Mouse (Mus musculus) bone marrow, adult 2 months (tissue): ENCODE data around the gene Tmem267. TPM values are rescaled to one million over a fixed set of nuclear protein-coding genes. Genes with fewer than 3 reads are reported as not detected.
"Not testable (repeated sequence)": the region's sequence is repeated elsewhere in the genome, so short reads cannot be mapped to it uniquely, and the experiment has no call there.

Source experiments
- H3K27ac ChIP-seq: fragments of 200-500 bp; 2 replicates; pipeline ENCODE4 v1.5.1; 2012; ENCODE audit warnings: low read depth, mild to moderate bottlenecking, control low read depth, inconsistent platforms, low read length; ENCODE audit not compliant: control insufficient read depth, poor library complexity, insufficient read depth
- H3K4me1 ChIP-seq: fragments of 200-500 bp; 2 replicates; pipeline ENCODE4 v1.6.1; 2011; ENCODE audit warnings: low read length; ENCODE audit not compliant: control insufficient read depth, insufficient read depth
- H3K4me3 ChIP-seq: fragments of 200-500 bp; replicated peaks from 2 replicates; pipeline ENCODE3; 2011; ENCODE audit warnings: mild to moderate bottlenecking, low read depth, low read length, control low read depth; ENCODE audit not compliant: control insufficient read depth
- CTCF ChIP-seq: fragments of 200-500 bp; IDR thresholded peaks from 2 replicates; pipeline ENCODE4 v1.5.1; 2011; ENCODE audit warnings: low read length, control low read depth; ENCODE audit not compliant: control insufficient read depth, insufficient read depth
- POLR2A ChIP-seq: fragments of 200-500 bp; IDR thresholded peaks from 2 replicates; pipeline ENCODE4 v1.6.1; 2011; ENCODE audit warnings: low read depth, mild to moderate bottlenecking, control low read depth, low read length, borderline replicate concordance; ENCODE audit not compliant: control insufficient read depth
- WGBS: fragments of 180-500 bp; shearing (Covaris S2); methylation state at CpG from one replicate; pipeline ENCODE4 v1.1.7; 2018; 5-methylcytosine and 5-hydroxymethylcytosine counted together
- polyA plus RNA-seq: library from polyadenylated mRNA; stranded (reverse); fragments of >200 nt; gene quantifications from 2 replicates; pipeline ENCODE4 v1.2.4, GENCODE M21; 2011; ENCODE audit warnings: low replicate concordance; ENCODE audit not compliant: missing spikeins, insufficient read depth, insufficient read length

Tmem267 gene
- polyA plus RNA-seq, 1 experiment: 3.4 TPM

- H3K27ac ChIP-seq: no peak overlapping the region
- TF ChIP-seq CTCF (no peak), POLR2A (no peak)
- WGBS: 82% methylated on average over 2 of the region's 2 CpGs
Measured at GRCm38 (mm10) chr13:119477789-119478188, 10.1 kb upstream of the Tmem267 start.

GRCm38 (mm10) chr13:119487354-119487753, 485 bp upstream of the Tmem267 start:
- 54% methylated on average over 7 of the region's 7 CpGs for WGBS
- no peak for TF ChIP-seq CTCF
- no peak for TF ChIP-seq POLR2A
- Histone ChIP-seq H3K27ac (no peak overlapping the region), H3K4me1 (no peaks in the 10 kb centered on the region), H3K4me3 (peak overlapping the region; percentile 85)

More at GRCm38 (mm10) chr13:119477789-119478188, 10.1 kb upstream of the Tmem267 start:
- Histone ChIP-seq H3K4me3 (no peak overlapping the region), H3K4me1 (no peaks in the 10 kb centered on the region)

GRCm38 (mm10) chr13:119492083-119492482, 4.2 kb downstream of the Tmem267 start:
- not testable (repeated sequence) for H3K27ac ChIP-seq, H3K4me3 ChIP-seq, H3K4me1 ChIP-seq
- WGBS: 86% methylated on average over 10 of the region's 10 CpGs

- not testable (repeated sequence) for H3K4me1 ChIP-seq, H3K27ac ChIP-seq, H3K4me3 ChIP-seq
- WGBS: 87% methylated on average over 13 of the region's 22 CpGs
Measured at GRCm38 (mm10) chr13:119494938-119495337, 7.1 kb downstream of the Tmem267 start.

GRCm38 (mm10) chr13:119596321-119597211, 108.7 kb downstream of the Tmem267 start:
- 66% methylated on average over 16 of the region's 16 CpGs for WGBS
- not testable (repeated sequence) for H3K4me1 ChIP-seq, H3K4me3 ChIP-seq, H3K27ac ChIP-seq

GRCm38 (mm10) chr13:119598466-119598865, 110.6 kb downstream of the Tmem267 start:
- not testable (repeated sequence) for H3K4me3 ChIP-seq, H3K27ac ChIP-seq, H3K4me1 ChIP-seq

- not testable (repeated sequence) for H3K4me1 ChIP-seq, H3K27ac ChIP-seq, H3K4me3 ChIP-seq
- 71% methylated on average over 12 of the region's 12 CpGs for WGBS
Measured at GRCm38 (mm10) chr13:119599066-119599465, 111.2 kb downstream of the Tmem267 start.

- WGBS: 72% methylated on average over 2 of the region's 2 CpGs
- H3K4me1 ChIP-seq, H3K27ac ChIP-seq, H3K4me3 ChIP-seq: not testable (repeated sequence)
Measured at GRCm38 (mm10) chr13:119599498-119599897, 111.7 kb downstream of the Tmem267 start.

- not testable (repeated sequence) for H3K4me3 ChIP-seq, H3K4me1 ChIP-seq, H3K27ac ChIP-seq
Measured at GRCm38 (mm10) chr13:119600166-119600565, 112.3 kb downstream of the Tmem267 start.

- not testable (repeated sequence) for H3K27ac ChIP-seq, H3K4me1 ChIP-seq, H3K4me3 ChIP-seq
- 57% methylated on average over 13 of the region's 13 CpGs for WGBS
Measured at GRCm38 (mm10) chr13:119602688-119603331, 115.0 kb downstream of the Tmem267 start.
